Mouse (Mus musculus) E14TG2a.4 (cell line): ENCODE results near the gene Ccdc175.

Source experiments
- CTCF ChIP-seq: conservative IDR thresholded peaks from 2 replicates; pipeline ENCODE4 v1.5.1; 2014; ENCODE audit warnings: low read length
- NANOG ChIP-seq: IDR thresholded peaks from 2 replicates; pipeline ENCODE4 v1.6.1; 2014; ENCODE audit warnings: borderline replicate concordance, low read length, mixed read lengths
- POU5F1 ChIP-seq: IDR thresholded peaks from 2 replicates; pipeline ENCODE4 v1.6.1; 2014; ENCODE audit warnings: low read length, borderline replicate concordance

DNA sequence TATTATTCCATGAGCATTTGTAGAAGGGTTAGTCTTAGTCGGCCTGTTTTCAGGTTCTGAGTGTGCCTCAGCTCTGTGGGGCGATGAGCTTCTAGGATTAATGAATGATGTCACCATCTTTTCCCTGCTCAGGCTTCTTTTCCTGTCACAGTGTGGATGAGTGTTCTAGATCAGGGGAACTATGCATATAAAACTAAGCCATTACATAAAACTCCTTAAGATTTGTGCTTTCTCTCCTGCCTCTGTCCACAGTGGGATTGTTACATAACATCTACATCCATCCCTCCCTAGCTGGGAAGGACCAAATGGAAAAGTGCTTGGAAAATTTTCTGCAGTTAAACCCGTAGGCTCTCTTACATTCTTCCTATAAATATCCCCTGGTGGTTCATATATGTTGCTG, 16.0 kb upstream of the Ccdc175 start:
- TF ChIP-seq CTCF (no peak), POU5F1 (no peak), NANOG (no peak)
